8 mouse cellular contexts compared by ENCODE assay signal in genomic region chr11:107865128-107865527, GRCm38 (mm10). TPM values are rescaled to one million over a fixed set of nuclear protein-coding genes. Genes with fewer than 3 reads are reported as not detected.
DNase-seq lines count a peak whose midpoint lies in the region; ATAC-seq lines count a peak whose summit lies in the region.

No protein-coding gene starts in this region.

- H3K9me3 ChIP-seq in hindbrain, embryonic 10.5 days = no peaks in the 10 kb centered on the region
- H3K9me3 ChIP-seq in hindbrain, embryonic 12.5 days (replicated peaks) = no peaks in the 10 kb centered on the region
- H3K9me3 ChIP-seq in embryonic facial prominence, embryonic 14.5 days (ENCODE audit: control insufficient read depth, low read length) = no peaks in the 10 kb centered on the region
- no peaks in the 10 kb centered on the region for H3K9me3 ChIP-seq in midbrain, embryonic 14.5 days (ENCODE audit: control insufficient read depth, low read length)

- H3K4me2 ChIP-seq in hindbrain, embryonic 12.5 days (replicated peaks) = no peak overlapping the region
- no peak overlapping the region for H3K4me2 ChIP-seq in embryonic facial prominence, embryonic 14.5 days (ENCODE audit: low read depth, low read length)
- H3K4me2 ChIP-seq in midbrain, embryonic 14.5 days (ENCODE audit: low read length) = no peak overlapping the region

- intact Hi-C loops in heart, postnatal 36 days (cut with DNase I) = no loop called here

- H3K4me1 ChIP-seq in hindbrain, embryonic 10.5 days (replicated peaks) = peaks cover 7% of the 10 kb centered on the region
- peaks cover 4% of the 10 kb centered on the region; the same call in 1 of the 2 replicates for H3K4me1 ChIP-seq in hindbrain, embryonic 12.5 days
- H3K4me1 ChIP-seq in embryonic facial prominence, embryonic 14.5 days (ENCODE audit: control insufficient read depth, insufficient read depth, low read length) = no peaks in the 10 kb centered on the region
- 0 out of 2 replicates have a peak, but pooled peaks cover 3% of the 10 kb centered on the region for H3K4me1 ChIP-seq in midbrain, embryonic 14.5 days (ENCODE audit: control insufficient read depth, insufficient read depth, low read length)

- H3K27ac ChIP-seq in hindbrain, embryonic 10.5 days = no peak overlapping the region
- H3K27ac ChIP-seq in hindbrain, embryonic 12.5 days = no peak overlapping the region
- no peak overlapping the region for H3K27ac ChIP-seq in embryonic facial prominence, embryonic 14.5 days (replicated peaks; ENCODE audit: low read depth, low read length)
- no peak overlapping the region for H3K27ac ChIP-seq in midbrain, embryonic 14.5 days (replicated peaks; ENCODE audit: low read depth, low read length)

- WGBS in hindbrain, embryonic 10.5 days = 17% methylated on average over 7 of the region's 7 CpGs
- 19% methylated on average over 7 of the region's 7 CpGs for WGBS in hindbrain, embryonic 12.5 days
- WGBS in embryonic facial prominence, embryonic 14.5 days = 12% methylated on average over 7 of the region's 7 CpGs
- WGBS in midbrain, embryonic 14.5 days = 16% methylated on average over 7 of the region's 7 CpGs

- ATAC-seq in hindbrain, embryonic 12.5 days (ENCODE audit: low FRiP score) = no peak
- ATAC-seq in embryonic facial prominence, embryonic 14.5 days (ENCODE audit: low read depth) = no peak
- ATAC-seq in midbrain, embryonic 14.5 days (ENCODE audit: low FRiP score, low TSS enrichment) = no peak

- no peaks in the 10 kb centered on the region for H3K27me3 ChIP-seq in hindbrain, embryonic 10.5 days (ENCODE audit: insufficient read depth, poor library complexity, severe bottlenecking)
- H3K27me3 ChIP-seq in hindbrain, embryonic 12.5 days = peaks cover 6% of the 10 kb centered on the region; the same call in 1 of the 2 replicates
- H3K27me3 ChIP-seq in embryonic facial prominence, embryonic 14.5 days (replicated peaks; ENCODE audit: control insufficient read depth, insufficient read depth, low read length) = no peaks in the 10 kb centered on the region
- no peaks in the 10 kb centered on the region for H3K27me3 ChIP-seq in midbrain, embryonic 14.5 days (ENCODE audit: control insufficient read depth, insufficient read depth, low read length)

- H3K4me3 ChIP-seq in hindbrain, embryonic 10.5 days = no peak overlapping the region
- H3K4me3 ChIP-seq in hindbrain, embryonic 12.5 days = no peak overlapping the region
- H3K4me3 ChIP-seq in embryonic facial prominence, embryonic 14.5 days (ENCODE audit: low read depth, low read length) = no peak overlapping the region
- no peak overlapping the region for H3K4me3 ChIP-seq in midbrain, embryonic 14.5 days (replicated peaks; ENCODE audit: low read depth, low read length)

- no peaks in the 10 kb centered on the region for H3K36me3 ChIP-seq in hindbrain, embryonic 10.5 days
- H3K36me3 ChIP-seq in hindbrain, embryonic 12.5 days = no peaks in the 10 kb centered on the region
- H3K36me3 ChIP-seq in embryonic facial prominence, embryonic 14.5 days (ENCODE audit: control insufficient read depth, insufficient read depth, low read length) = no peaks in the 10 kb centered on the region
- no peaks in the 10 kb centered on the region for H3K36me3 ChIP-seq in midbrain, embryonic 14.5 days (ENCODE audit: control insufficient read depth, insufficient read depth, low read length)

- no peak overlapping the region for H3K9ac ChIP-seq in hindbrain, embryonic 12.5 days
- H3K9ac ChIP-seq in embryonic facial prominence, embryonic 14.5 days (ENCODE audit: low read depth, low read length) = no peak overlapping the region
- no peak overlapping the region for H3K9ac ChIP-seq in midbrain, embryonic 14.5 days (replicated peaks; ENCODE audit: low read length)

- peak; percentile 70 for DNase-seq in hindbrain, embryonic 10.5 days (ENCODE audit: low spot score)
- DNase-seq in adrenal gland, postnatal 4 days (ENCODE audit: low spot score in 2 of 2) = peak; percentile 54 to 57
- peak; percentile 43 for DNase-seq in embryonic facial prominence, embryonic 14.5 days (ENCODE audit: low spot score)
- peak; percentile 53 to 74 for DNase-seq in heart, postnatal 36 days
- peak; percentile 83 to 90 for DNase-seq in left cerebral cortex, adult 18-20 months (ENCODE audit: low spot score in 2 of 2)
- DNase-seq in midbrain, embryonic 14.5 days = peak; percentile 84
- peak; percentile 43 for DNase-seq in telencephalon, adult 2 months (ENCODE audit: low read depth, low spot score)

RNA-seq across cellular contexts. Expression of gene Cacng5, which starts 49.7 kb away (rescaled TPM):
- 0.66 and 1.2 TPM in 2 replicates for polyA plus RNA-seq in hindbrain, embryonic 10.5 days (2016; fragmentation: Nextera tagmentation; extraction: Ambion mirVana)
- polyA plus RNA-seq in hindbrain, embryonic 12.5 days (2016; fragmentation: Nextera tagmentation; extraction: Ambion mirVana) = 2.3 and 2.6 TPM in 2 replicates
- total RNA-seq in adrenal gland, postnatal 4 days (2021) = 1 to 10 TPM; 2.0 to 2.5 TPM
- 0.95 and 1.2 TPM in 2 replicates for polyA plus RNA-seq in embryonic facial prominence, embryonic 14.5 days (2014; fragmentation: Nextera tagmentation; extraction: Ambion mirVana)
- total RNA-seq in heart, postnatal 36 days (2021) = under 1 TPM in 1 of 2 experiments, not detected in 1; 0.05 TPM
- total RNA-seq in left cerebral cortex, adult 18-20 months (2021) = 10 to 100 TPM; 14.3 to 14.7 TPM
- polyA plus RNA-seq in midbrain, embryonic 14.5 days (2014; fragmentation: Nextera tagmentation; extraction: Ambion mirVana) = 7.6 and 8.4 TPM in 2 replicates
